Mouse (Mus musculus): ENCODE results near the gene Med20.

DNA sequence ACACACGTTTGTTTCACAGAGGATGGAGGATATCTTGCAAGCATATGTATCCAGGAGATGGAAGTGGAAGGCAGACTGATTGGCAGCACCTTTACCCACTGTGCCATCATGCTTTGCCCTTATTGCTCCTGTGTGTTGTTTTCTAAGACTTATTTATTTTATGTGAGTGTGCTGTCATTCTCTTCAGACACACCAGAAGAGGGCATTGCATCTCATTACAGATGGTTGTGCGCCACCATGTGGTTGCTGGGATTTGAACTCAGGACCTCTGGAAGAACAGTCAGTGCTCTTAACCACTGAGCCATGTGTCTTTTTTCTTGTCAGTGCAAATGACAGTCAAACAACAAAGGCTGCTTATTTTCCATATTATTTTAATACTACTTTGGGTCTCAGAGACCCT is 16.4 kb downstream of the Med20 start:
- TF ChIP-seq TAL1 (IDR thresholded peaks at IDR 0.05; ENCODE audit: low read length) (no peak), GATA1 (IDR thresholded peaks at IDR 0.05; ENCODE audit: low read length) (no peak)
